Mouse (Mus musculus) forebrain, embryonic 14.5 days (tissue): ENCODE data around the gene Psma4. TPM values are rescaled to one million over a fixed set of nuclear protein-coding genes. Genes with fewer than 3 reads are reported as not detected.

Experiments used
- ATAC-seq: fragments of 200-750 bp; cut with Nextera tagmentation; 2 replicates; pipeline ENCODE4 v1.8.0; 2017; ENCODE audit warnings: mild to moderate bottlenecking, moderate library complexity
- DNase-seq: peaks from one replicate; pipeline ENCODE4 v3.0.0-alpha.2; 2015; ENCODE audit warnings: low spot score
- H3K27ac ChIP-seq: fragments of 300-500 bp; sonication (generic); 2 replicates; pipeline ENCODE4 v1.5.1; 2014; ENCODE audit warnings: low read depth, mild to moderate bottlenecking, control low read depth, low read length, moderate library complexity
- H3K27me3 ChIP-seq: fragments of 300-500 bp; sonication (generic); replicated peaks from 2 replicates; pipeline ENCODE4 v1.6.1; 2014; ENCODE audit warnings: low read length, control low read depth, mixed read lengths; ENCODE audit not compliant: control insufficient read depth, insufficient read depth
- H3K36me3 ChIP-seq: fragments of 300-500 bp; sonication (generic); 2 replicates; pipeline ENCODE4 v1.6.1; 2014; ENCODE audit warnings: low read length, control low read depth; ENCODE audit not compliant: control insufficient read depth, insufficient read depth
- H3K4me1 ChIP-seq: fragments of 300-500 bp; sonication (generic); 2 replicates; pipeline ENCODE4 v1.6.1; 2014; ENCODE audit warnings: antibody characterized with exemption, low read length, control low read depth; ENCODE audit not compliant: control insufficient read depth, insufficient read depth
- H3K4me2 ChIP-seq: fragments of 300-500 bp; sonication (generic); 2 replicates; pipeline ENCODE4 v1.6.1; 2014; ENCODE audit warnings: mild to moderate bottlenecking, control low read depth, low read length
- H3K4me3 ChIP-seq: fragments of 300-500 bp; sonication (generic); 2 replicates; pipeline ENCODE4 v1.5.1; 2014; ENCODE audit warnings: low read depth, low read length, control low read depth
- H3K9ac ChIP-seq: fragments of 300-500 bp; sonication (generic); 2 replicates; pipeline ENCODE4 v1.6.1; 2014; ENCODE audit warnings: mild to moderate bottlenecking, low read length, control low read depth, moderate library complexity
- H3K9me3 ChIP-seq: fragments of 300-500 bp; sonication (generic); replicated peaks from 2 replicates; pipeline ENCODE4 v1.6.1; 2016; ENCODE audit warnings: low read length, control low read depth, mixed read lengths; ENCODE audit not compliant: control insufficient read depth
- WGBS: fragments of 180-500 bp; shearing (Covaris S2); extraction: QIAGEN DNeasy Blood & Tissue Kit; methylation state at CpG from one replicate; pipeline ENCODE4 v1.1.7; 2014; 5-methylcytosine and 5-hydroxymethylcytosine counted together
- polyA plus RNA-seq: library from polyadenylated mRNA; unstranded; fragments of >200 nt; fragmentation: Nextera tagmentation; extraction: Ambion mirVana; gene quantifications from 2 replicates; pipeline ENCODE4 v1.2.1, GENCODE M21; 2014

Gene Psma4
- polyA plus RNA-seq, 1 experiment from 2014 or later = 355 TPM

DNA sequence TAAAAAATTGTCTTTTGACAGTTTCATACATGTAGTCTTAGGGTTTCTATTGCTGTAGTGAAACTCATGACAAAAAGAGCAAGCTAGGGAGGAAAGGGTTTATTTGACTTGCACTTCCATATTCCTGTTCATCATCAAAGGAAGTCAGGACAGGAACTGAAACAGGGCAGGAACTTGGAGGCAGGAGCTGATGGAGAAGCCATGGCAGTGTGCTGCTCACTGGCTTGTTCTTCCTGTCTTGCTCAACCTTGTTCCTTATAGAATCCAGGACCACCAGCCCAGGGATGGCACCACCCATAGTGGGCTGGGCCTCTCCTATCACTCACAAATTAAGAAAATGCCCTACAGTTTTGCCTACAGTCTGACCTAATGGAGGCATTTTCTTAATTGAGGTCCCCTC lies 13.1 kb downstream of the Psma4 start:
- no peak overlapping the region for H3K4me2 ChIP-seq
- peaks cover 13% of the 10 kb centered on the region for H3K36me3 ChIP-seq
- no peak overlapping the region for H3K9ac ChIP-seq
- no peak overlapping the region for H3K4me3 ChIP-seq
- H3K27me3 ChIP-seq = no peaks in the 10 kb centered on the region
- H3K9me3 ChIP-seq = no peaks in the 10 kb centered on the region
- ATAC-seq (no peak), DNase-seq (no peak)
- no peaks in the 10 kb centered on the region for H3K4me1 ChIP-seq
- H3K27ac ChIP-seq = no peak overlapping the region

DNA sequence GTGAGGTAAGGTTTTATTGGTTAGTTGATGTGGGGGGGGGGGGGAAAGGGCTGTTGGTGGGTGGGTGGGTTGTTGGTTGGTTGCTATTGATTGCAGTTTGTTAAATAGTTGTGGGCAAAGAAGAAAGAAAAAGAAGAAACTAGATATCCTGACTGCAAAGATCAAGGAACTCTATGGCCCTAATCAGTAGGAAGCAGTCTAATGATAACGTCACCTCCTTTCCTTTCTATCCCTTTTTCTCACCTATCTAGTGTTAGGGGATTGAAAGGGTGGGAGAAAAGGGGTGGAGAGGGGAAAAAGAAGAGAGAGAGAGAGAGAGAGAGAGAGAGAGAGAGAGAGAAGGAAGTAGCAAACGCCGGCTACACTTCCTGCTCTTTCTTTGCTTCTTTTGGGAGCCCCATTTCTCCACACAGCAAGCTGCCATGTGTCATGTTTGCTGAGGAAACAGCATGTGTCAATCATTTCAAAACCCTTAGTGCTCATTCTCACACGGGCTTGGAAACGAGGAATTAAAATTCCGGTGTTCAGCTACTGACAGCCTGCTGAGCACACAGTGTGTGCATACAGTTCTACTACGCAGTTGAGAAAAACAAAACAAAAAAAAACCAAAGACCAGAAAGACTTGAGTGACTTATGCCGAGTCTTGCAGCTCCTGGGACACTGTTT lies 19.5 kb downstream of the Psma4 start:
- no peak overlapping the region for H3K9ac ChIP-seq
- DNase-seq = no peak
- WGBS = 54% methylated on average over 8 of the region's 8 CpGs

GRCm38 (mm10) chr9:54980674-54981073 lies 30.1 kb downstream of the Psma4 start, which contains the start of gene Chrna5:
Chrna5 (plus strand) TSS chr9:54980880.
- Histone ChIP-seq H3K9me3 (no peaks in the 10 kb centered on the region), H3K27ac (no peak within 1 kb of the TSS), H3K27me3 (peaks cover 20% of the 10 kb centered on the region), H3K4me2 (peak within 1 kb of the TSS; percentile 90), H3K9ac (peak within 1 kb of the TSS; percentile 59), H3K36me3 (no peaks in the 10 kb centered on the region), H3K4me1 (peaks cover 9% of the 10 kb centered on the region), H3K4me3 (peak within 1 kb of the TSS; percentile 54)
- DNase-seq (peak; percentile 11), ATAC-seq (no peak)
- WGBS = 70% methylated on average over 8 of the region's 8 CpGs

More for the DNA sequence above, 19.5 kb downstream of the Psma4 start:
- Histone ChIP-seq H3K36me3 (no peaks in the 10 kb centered on the region), H3K27me3 (no peaks in the 10 kb centered on the region), H3K9me3 (no peaks in the 10 kb centered on the region), H3K4me1 (no peaks in the 10 kb centered on the region), H3K27ac (no peak overlapping the region), H3K4me2 (no peak overlapping the region), H3K4me3 (no peak overlapping the region)
- no peak for ATAC-seq

GRCm38 (mm10) chr9:54981291-54982191 lies 31.0 kb downstream of the Psma4 start:
- Histone ChIP-seq H3K4me1 (peaks cover 9% of the 10 kb centered on the region), H3K36me3 (no peaks in the 10 kb centered on the region), H3K4me2 (peak overlapping the region; percentile 90), H3K9me3 (no peaks in the 10 kb centered on the region), H3K27me3 (peaks cover 20% of the 10 kb centered on the region), H3K4me3 (peak overlapping the region; percentile 54), H3K9ac (peak overlapping the region; percentile 59), H3K27ac (no peak overlapping the region)
- 1% methylated on average over 68 of the region's 85 CpGs for WGBS
- DNase-seq (peak; percentile 59), ATAC-seq (peak; percentile 92)

- Histone ChIP-seq H3K4me2 (peak overlapping the region; percentile 90), H3K9me3 (no peaks in the 10 kb centered on the region), H3K4me1 (peaks cover 9% of the 10 kb centered on the region), H3K27me3 (peaks cover 20% of the 10 kb centered on the region), H3K36me3 (no peaks in the 10 kb centered on the region), H3K27ac (no peak overlapping the region), H3K9ac (no peak overlapping the region), H3K4me3 (peak overlapping the region; percentile 54; the same call in 1 of the 2 replicates)
- ATAC-seq (no peak), DNase-seq (no peak)
- 8% methylated on average over 7 of the region's 7 CpGs for WGBS
Observed at GRCm38 (mm10) chr9:54982401-54982800, 31.8 kb downstream of the Psma4 start.

DNA sequence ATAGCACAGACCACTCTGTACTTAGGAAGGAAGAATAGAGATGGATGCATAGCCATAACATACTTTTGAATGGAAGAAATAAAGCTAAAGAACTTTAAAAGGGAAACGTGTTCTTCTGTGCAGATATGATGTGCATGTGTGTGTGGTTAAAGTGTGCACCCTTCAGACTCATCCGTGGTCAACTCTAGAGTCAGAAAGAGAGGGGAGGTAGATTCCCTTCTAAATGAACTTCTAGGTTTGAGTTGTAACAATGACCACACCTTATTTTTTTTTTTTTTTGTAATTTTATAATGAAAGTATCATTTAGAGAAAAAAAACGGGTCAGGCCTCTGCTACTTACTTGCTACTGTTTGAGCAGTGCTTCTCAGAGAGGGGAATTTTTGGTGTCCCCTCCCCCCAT lies 39.8 kb downstream of the Psma4 start:
- Histone ChIP-seq H3K27me3 (no peaks in the 10 kb centered on the region), H3K9ac (no peak overlapping the region)
- 76% methylated on average over 3 of the region's 3 CpGs for WGBS

GRCm38 (mm10) chr9:54994381-54994780 lies 43.8 kb downstream of the Psma4 start:
- Histone ChIP-seq H3K36me3 (no peaks in the 10 kb centered on the region), H3K4me3 (no peak overlapping the region), H3K4me1 (no peaks in the 10 kb centered on the region), H3K9ac (no peak overlapping the region), H3K27me3 (no peaks in the 10 kb centered on the region), H3K9me3 (no peaks in the 10 kb centered on the region), H3K27ac (no peak overlapping the region), H3K4me2 (no peak overlapping the region)
- WGBS = 45% methylated on average over 3 of the region's 3 CpGs
- ATAC-seq = no peak
- DNase-seq = no peak

More for the DNA sequence above, 39.8 kb downstream of the Psma4 start:
- Histone ChIP-seq H3K4me1 (no peaks in the 10 kb centered on the region), H3K4me2 (no peak overlapping the region), H3K27ac (no peak overlapping the region), H3K36me3 (no peaks in the 10 kb centered on the region), H3K4me3 (no peak overlapping the region), H3K9me3 (no peaks in the 10 kb centered on the region)
- ATAC-seq = no peak
- no peak for DNase-seq

- H3K27me3 ChIP-seq = no peaks in the 10 kb centered on the region
- H3K27ac ChIP-seq = no peak overlapping the region
- DNase-seq (no peak), ATAC-seq (no peak)
- no peaks in the 10 kb centered on the region for H3K36me3 ChIP-seq
- H3K9ac ChIP-seq = no peak overlapping the region
- no peaks in the 10 kb centered on the region for H3K9me3 ChIP-seq
- no peak overlapping the region for H3K4me3 ChIP-seq
- H3K4me2 ChIP-seq = no peak overlapping the region
- 91% methylated on average over 3 of the region's 3 CpGs for WGBS
- no peaks in the 10 kb centered on the region for H3K4me1 ChIP-seq
Observed at GRCm38 (mm10) chr9:54995645-54996044, 45.1 kb downstream of the Psma4 start.

DNA sequence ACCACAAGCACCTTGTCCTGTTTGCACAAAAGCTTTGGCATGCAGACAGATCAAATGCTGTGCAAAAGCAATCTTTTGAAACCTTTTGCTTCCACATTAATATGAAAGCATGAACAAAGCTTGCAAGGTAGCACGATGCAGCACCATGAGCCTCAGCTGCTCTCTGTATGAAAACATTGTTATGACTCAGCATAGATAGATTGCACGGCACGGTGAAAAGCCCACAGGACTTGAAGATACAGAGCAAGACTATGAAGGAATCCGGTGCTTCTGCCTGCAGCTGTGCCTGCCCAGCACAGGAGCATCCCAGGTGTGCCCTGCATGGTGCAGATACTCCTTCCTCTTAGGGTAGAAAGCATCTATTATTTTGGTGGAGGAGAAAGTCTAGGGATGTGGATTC lies 53.0 kb downstream of the Psma4 start:
- no peaks in the 10 kb centered on the region for H3K36me3 ChIP-seq
- no peaks in the 10 kb centered on the region for H3K4me1 ChIP-seq
- no peak overlapping the region for H3K4me2 ChIP-seq
- DNase-seq (no peak), ATAC-seq (no peak)
- H3K27ac ChIP-seq = no peak overlapping the region
- 70% methylated on average over 4 of the region's 4 CpGs for WGBS
- no peaks in the 10 kb centered on the region for H3K9me3 ChIP-seq
- H3K9ac ChIP-seq = no peak overlapping the region
- no peaks in the 10 kb centered on the region for H3K27me3 ChIP-seq
- H3K4me3 ChIP-seq = no peak overlapping the region
